ENCODE assay signal across 20 mouse cellular contexts in the genomic region with DNA sequence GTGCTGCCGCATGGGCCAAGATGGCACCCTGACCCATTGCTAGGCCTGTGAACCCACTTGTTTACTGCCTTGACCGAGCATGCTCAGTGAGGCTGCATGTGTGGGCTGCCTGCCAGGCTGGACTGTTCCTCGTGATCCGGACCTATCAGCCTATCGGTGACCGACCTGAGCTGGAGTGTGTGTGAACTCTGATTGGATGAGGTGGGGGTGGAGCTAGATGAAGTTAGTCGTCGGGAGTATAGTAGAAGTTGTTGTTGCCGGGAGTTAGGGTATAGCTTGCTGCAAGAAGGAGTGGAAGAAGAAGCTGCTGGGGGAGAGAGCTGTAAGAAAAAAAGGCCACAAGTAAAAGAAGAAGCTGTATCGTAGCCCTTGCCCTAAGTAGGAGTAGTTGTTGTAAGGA.
"Had no signal": no experiment of that assay in that cellular context is flagged by ENCODE, and none has a peak within 500 bp of the region (broad histone marks: within the 10 kb centered on the region; RNA-seq: fewer than 3 reads in every experiment).

No protein-coding gene starts in this region.

- H3K27me3 ChIP-seq: liver, embryonic 13.5 days; liver, embryonic 15.5 days; midbrain, embryonic 13.5 days; midbrain, embryonic 15.5 days; neural tube, embryonic 13.5 days; neural tube, embryonic 15.5 days had no signal

- H3K9ac ChIP-seq: liver, embryonic 13.5 days; liver, embryonic 15.5 days; liver, postnatal 0 days; lung, embryonic 14.5 days; midbrain, embryonic 13.5 days; midbrain, embryonic 15.5 days; neural tube, embryonic 13.5 days; neural tube, embryonic 15.5 days had no signal

- H3K4me2 ChIP-seq: liver, embryonic 13.5 days; liver, embryonic 15.5 days; lung, embryonic 14.5 days; midbrain, embryonic 13.5 days; midbrain, embryonic 15.5 days; neural tube, embryonic 13.5 days; neural tube, embryonic 15.5 days had no signal

- ATAC-seq: liver, postnatal 0 days; midbrain, embryonic 13.5 days; midbrain, embryonic 15.5 days had no signal

- DNase-seq: liver, embryonic 13.5 days; liver, postnatal 0 days; lung, embryonic 14.5 days; lung, postnatal 10 days; lung, postnatal 4 days; retina, postnatal 1 day; right cerebral cortex, adult 18-20 months; right cerebral cortex, postnatal 25 days; right cerebral cortex, postnatal 4 days; spleen, adult 18-20 months; thymus, adult 18-20 months; thymus, postnatal 14 days; thymus, postnatal 36 days had no signal

- H3K9me3 ChIP-seq: liver, embryonic 13.5 days; liver, embryonic 15.5 days; midbrain, embryonic 10.5 days; midbrain, embryonic 13.5 days; midbrain, embryonic 15.5 days; neural tube, embryonic 13.5 days; neural tube, embryonic 15.5 days had no signal

- H3K36me3 ChIP-seq: liver, embryonic 13.5 days; liver, embryonic 15.5 days; midbrain, embryonic 10.5 days; midbrain, embryonic 13.5 days; midbrain, embryonic 15.5 days; neural tube, embryonic 13.5 days; neural tube, embryonic 15.5 days had no signal

- H3K27ac ChIP-seq: liver, embryonic 13.5 days; liver, embryonic 15.5 days; midbrain, embryonic 10.5 days; midbrain, embryonic 13.5 days; midbrain, embryonic 15.5 days; neural tube, embryonic 13.5 days; neural tube, embryonic 15.5 days had no signal

- H3K4me1 ChIP-seq: liver, embryonic 13.5 days; liver, embryonic 15.5 days; midbrain, embryonic 10.5 days; midbrain, embryonic 13.5 days; midbrain, embryonic 15.5 days; neural tube, embryonic 13.5 days; neural tube, embryonic 15.5 days had no signal

- H3K4me3 ChIP-seq: liver, embryonic 13.5 days; liver, embryonic 15.5 days; midbrain, embryonic 10.5 days; midbrain, embryonic 13.5 days; midbrain, embryonic 15.5 days; myocyte; neural tube, embryonic 13.5 days; neural tube, embryonic 15.5 days had no signal
